Mouse (Mus musculus): ENCODE results near the gene 2610528J11Rik.
A peak's percentile ranks its signal among the peaks of the same experiment; 100 is the strongest.

DNA sequence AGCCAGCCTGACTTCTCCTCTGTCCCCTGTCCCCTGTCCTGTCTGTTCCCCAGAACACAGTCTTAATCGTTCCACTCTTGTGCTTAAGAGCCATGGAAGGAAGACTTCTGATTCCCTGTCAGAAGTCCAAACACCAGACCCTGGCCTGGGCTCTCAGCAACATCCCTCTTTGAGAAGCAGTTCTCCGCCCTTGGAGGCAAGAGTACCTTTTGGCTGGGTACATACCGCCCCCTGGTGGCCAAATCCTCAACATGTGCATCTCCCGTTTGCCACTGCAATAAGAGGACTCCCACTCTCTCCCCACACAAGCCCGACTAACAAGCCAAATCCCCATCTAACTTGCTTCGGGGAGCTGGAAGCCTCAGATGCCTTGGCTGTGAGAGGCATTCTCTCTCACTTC, 49.3 kb downstream of the 2610528J11Rik start:
- TF ChIP-seq CTCF (IDR thresholded peaks at IDR 0.05; ENCODE audit: low read depth) (peak; percentile 88), EP300 (IDR thresholded peaks at IDR 0.05; ENCODE audit: low read depth) (no peak)

Data from heart, postnatal 0 days (tissue).